Mouse (Mus musculus) adrenal gland, adult 18-20 months (tissue): ENCODE results near the gene Gm11985. TPM values are rescaled to one million over a fixed set of nuclear protein-coding genes. Genes with fewer than 3 reads are reported as not detected.

Source experiments
- DNase-seq, 2 experiments: peaks; one replicate each; pipeline ENCODE4 v3.0.0; 2021 to 2022; ENCODE audit warnings: low spot score in 2 of 2
- total RNA-seq, 2 experiments: library from RNA; stranded (reverse); gene quantifications; 1 replicate in 1 of 2; 2 replicates in 1 of 2; pipeline ENCODE4 v1.2.3; 2021

Gm11985 gene
- total RNA-seq, 2 experiments from 2014 or later, result not detected

DNA sequence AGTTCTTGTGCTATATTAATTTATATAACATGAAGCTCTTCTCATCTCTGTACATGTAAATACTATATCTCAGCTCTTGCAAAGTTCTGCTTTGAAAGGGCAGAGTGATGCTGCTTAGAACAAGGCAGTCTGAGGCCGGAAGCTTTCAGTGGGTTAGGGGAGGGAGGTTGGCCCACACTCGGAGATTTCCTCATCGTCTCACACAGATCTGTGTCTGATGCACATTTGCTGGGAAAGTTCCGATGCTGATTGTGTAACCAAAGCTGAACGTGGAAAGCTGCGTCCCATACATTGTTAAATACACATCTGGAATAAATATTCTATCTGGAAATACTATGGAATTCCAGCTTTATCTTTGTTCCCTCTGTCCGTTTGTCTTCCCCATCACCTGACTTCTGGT lies 13.8 kb upstream of the Gm11985 start:
- DNase-seq, result no peak

DNA sequence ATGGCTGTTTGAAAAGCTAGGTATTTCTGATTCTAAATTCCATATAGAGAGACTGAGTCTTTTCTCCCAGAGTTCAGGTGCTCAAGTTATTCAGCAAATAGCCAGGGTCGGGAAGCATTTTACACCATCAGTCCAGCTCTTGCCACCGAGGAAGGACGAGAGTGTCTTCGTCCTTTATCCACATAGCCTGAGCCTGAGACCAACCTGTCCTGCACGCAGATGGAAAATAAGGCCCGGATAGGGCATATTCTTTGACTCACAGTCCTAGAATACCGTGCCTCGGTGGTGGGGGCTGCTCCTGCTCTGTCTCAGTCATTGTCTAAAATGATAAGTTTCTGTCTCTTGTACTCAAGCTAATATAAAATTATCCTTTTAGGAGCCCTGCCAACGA lies 12.0 kb upstream of the Gm11985 start:
- no peak for DNase-seq

DNA sequence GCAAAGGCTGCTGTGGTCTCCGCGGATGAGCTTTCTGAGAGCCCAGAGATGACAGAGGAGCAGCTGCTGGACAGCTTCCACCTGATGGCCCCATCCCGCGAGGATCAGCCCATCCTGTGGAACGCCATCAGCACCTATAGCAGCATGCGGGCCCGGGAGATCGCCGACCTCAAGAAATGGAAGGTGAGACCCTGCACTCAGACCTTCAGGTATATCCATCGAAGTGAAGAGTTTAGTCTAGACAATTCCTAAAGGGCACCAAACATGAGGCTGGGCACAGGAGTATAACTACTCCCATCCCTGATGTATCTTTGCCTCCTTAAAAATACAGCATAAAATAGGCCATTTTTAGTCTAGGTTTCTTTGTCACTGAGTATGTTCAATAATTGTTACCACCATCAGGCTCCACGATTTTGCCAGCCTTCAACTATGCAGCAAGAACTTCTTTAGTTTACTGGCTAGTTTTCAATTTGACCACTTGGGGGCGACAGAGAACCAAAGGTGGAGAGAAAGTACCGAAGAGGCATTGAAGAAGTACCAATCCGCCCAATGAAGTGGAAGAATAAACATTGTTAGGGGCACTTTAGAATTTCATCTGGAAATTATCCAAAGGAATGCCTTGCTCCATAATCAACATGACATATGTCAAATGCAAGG lies 11.5 kb upstream of the Gm11985 start:
- DNase-seq, result peak; percentile 41 to 50

GRCm38 (mm10) chr11:7198481-7199256 lies 10.3 kb upstream of the Gm11985 start:
- no peak for DNase-seq

DNA sequence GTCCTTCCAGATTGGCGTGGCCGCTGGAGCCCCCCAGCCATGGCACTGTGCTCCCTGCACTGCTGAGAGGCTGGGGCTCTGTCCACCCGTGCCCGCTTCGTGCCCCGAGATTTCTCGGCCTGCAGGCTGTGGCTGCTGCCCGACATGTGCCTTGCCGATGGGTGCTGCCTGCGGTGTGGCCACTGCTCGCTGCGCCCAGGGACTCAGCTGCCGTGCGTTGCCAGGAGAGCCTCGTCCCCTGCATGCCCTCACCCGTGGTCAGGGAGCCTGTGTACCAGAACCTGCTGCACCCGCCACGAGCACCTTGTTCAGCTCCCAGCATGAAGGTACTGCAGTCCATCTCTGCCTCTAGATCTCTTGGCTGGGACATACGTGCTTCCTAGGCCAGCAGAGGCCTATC lies 9.6 kb upstream of the Gm11985 start:
- DNase-seq, result no peak

- no peak for DNase-seq
These were observed 9.1 kb upstream of the Gm11985 start, which contains the start of gene Igfbp1 for GRCm38 (mm10) chr11:7197491-7197941. Igfbp1 (plus strand) TSS chr11:7197782.

GRCm38 (mm10) chr11:7195312-7195685 lies 6.9 kb upstream of the Gm11985 start:
- no peak for DNase-seq

GRCm38 (mm10) chr11:7194432-7195311 lies 6.3 kb upstream of the Gm11985 start:
- DNase-seq, result no peak

GRCm38 (mm10) chr11:7193134-7193533 lies 4.8 kb upstream of the Gm11985 start:
- DNase-seq, result no peak

- no peak for DNase-seq
These were observed 4.3 kb upstream of the Gm11985 start for GRCm38 (mm10) chr11:7192710-7193109.

DNA sequence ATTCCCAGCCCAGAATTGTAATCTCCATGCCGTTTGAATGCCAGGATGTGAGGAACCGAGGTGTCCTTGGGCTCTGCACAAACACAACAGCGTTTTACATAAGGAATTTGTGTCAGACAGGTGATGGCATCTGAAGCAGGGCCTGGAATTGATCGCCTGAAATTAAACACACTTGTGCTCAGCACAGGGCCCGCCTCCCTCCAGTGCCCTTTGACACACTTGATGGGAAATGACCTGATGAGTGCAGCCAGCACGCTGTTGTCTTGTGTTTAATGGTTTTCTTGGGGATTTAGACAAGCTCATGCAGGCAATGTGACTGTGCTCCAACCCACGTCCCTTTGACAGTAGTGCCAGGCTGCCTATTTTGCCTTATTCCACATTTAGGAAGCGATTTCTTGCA lies 897 bp downstream of the Gm11985 start:
- DNase-seq, result no peak

DNA sequence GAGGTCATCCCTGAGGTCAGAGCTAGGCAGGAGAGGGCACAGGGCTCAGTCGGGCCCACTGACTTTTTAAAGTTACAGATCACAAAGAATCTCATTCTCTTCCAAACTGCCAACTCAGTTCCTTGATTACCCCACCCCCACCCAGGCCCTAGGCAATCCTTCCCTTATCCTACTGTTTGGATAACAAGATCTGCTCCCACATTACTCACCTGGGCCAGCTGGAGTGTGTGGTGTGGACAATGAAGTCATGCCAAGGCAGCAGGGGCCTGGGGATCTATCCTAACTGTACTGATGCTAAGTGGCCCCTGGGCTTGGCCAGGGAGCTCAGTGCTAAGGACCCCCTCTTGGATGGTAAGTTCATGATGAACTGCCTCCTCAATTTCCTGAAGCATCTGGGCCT lies 3.9 kb downstream of the Gm11985 start:
- no peak for DNase-seq

DNA sequence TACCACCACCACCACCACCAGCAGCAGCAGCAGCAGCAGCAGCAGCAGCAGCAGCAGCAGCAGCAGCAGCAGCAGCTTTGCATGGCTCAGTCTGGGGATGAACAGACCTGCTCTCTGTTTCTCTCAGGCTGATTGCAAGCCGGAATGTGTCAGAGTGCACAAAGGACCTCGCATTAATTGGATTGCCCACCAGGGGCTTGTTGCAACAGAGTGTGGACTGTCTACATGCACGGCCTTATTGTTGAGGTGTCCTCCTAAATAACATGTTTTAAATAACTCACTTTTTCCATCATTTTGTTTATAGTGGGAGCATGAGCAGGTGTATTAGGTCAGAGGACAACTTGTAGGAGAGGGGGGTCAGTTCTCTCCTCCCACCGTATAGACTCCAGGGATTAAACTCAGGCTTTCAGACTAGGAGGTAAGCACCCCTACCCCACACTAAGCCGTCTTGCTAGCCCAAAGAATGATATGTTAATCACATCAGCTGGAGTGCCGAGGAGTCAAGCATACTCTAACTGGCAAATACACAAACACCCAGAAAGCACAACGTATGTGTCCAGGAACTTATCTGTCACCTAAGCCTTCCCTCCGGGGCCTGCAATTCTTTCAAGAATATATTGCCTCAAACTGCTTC lies 5.8 kb downstream of the Gm11985 start:
- no peak for DNase-seq

GRCm38 (mm10) chr11:7179276-7179675 lies 9.1 kb downstream of the Gm11985 start:
- no peak for DNase-seq

GRCm38 (mm10) chr11:7178724-7179123 lies 9.6 kb downstream of the Gm11985 start:
- DNase-seq, result no peak

GRCm38 (mm10) chr11:7173664-7174063 lies 14.7 kb downstream of the Gm11985 start:
- no peak for DNase-seq

DNA sequence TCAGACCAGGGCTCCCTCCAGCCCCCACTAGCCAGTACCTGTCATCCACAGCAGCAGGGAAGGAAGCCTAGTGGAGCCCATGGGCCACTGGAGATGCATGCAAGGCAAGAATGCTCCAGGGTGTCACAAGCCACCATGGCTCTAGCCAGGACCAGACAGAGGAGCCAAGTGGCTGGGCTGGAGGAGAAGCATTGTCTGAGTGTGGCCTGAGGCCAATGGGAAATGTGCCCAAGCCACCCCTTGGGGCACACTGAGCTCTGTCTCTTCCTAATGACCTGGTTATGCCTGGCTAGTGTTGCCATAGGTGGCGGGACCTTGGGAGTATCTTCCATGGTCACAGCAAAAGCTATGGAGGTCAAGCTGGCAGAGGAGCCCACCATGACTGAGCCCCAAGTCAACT lies 18.7 kb downstream of the Gm11985 start:
- no peak for DNase-seq

DNA sequence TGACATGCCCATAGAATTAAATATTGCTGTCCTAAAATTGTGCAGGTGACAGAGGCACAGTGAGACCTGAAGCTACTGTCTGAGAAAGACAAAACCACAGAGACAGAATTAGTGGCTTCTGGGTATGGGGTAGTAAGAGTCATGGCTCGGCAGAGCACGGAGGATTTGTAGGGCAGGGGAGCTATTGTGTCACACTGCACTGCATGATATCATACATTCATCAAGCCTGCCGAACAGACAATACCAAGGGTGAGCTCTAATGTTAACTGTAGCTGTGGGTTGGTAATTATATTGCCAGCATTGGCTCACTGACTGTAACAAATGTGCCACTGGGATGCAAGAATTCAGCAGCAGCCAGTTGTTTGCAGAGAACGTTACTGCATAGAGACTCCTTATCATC lies 24.0 kb downstream of the Gm11985 start:
- no peak for DNase-seq

GRCm38 (mm10) chr11:7161502-7162174 lies 26.7 kb downstream of the Gm11985 start:
- DNase-seq, result no peak

- no peak for DNase-seq
These were observed 27.7 kb downstream of the Gm11985 start for GRCm38 (mm10) chr11:7160637-7161101.
